Mouse (Mus musculus) stomach, embryonic 16.5 days (tissue): ENCODE data around the gene Plxna1. TPM values are rescaled to one million over a fixed set of nuclear protein-coding genes. Genes with fewer than 3 reads are reported as not detected.

ENCODE experiments used
- ATAC-seq: fragments of 200-750 bp; cut with Nextera tagmentation; 2 replicates; pipeline ENCODE4 v1.8.0; 2017; ENCODE audit warnings: moderate number of reproducible peaks, moderate TSS enrichment; ENCODE audit not compliant: insufficient read depth, low FRiP score
- H3K27ac ChIP-seq: fragments of 300-500 bp; sonication (generic); 2 replicates; pipeline ENCODE4 v1.5.1; 2014; ENCODE audit warnings: low read length
- H3K27me3 ChIP-seq: fragments of 300-500 bp; sonication (generic); 2 replicates; pipeline ENCODE4 v1.6.1; 2014; ENCODE audit warnings: low read length, control low read depth, mixed read lengths; ENCODE audit not compliant: control insufficient read depth, insufficient read depth
- H3K36me3 ChIP-seq: fragments of 300-500 bp; sonication (generic); 2 replicates; pipeline ENCODE4 v1.6.1; 2014; ENCODE audit warnings: low read length; ENCODE audit not compliant: control insufficient read depth, insufficient read depth
- H3K4me1 ChIP-seq: fragments of 300-500 bp; sonication (generic); 2 replicates; pipeline ENCODE4 v1.6.1; 2014; ENCODE audit warnings: low read length, control low read depth, mixed read lengths; ENCODE audit not compliant: control insufficient read depth, insufficient read depth
- H3K4me2 ChIP-seq: fragments of 300-500 bp; sonication (generic); 2 replicates; pipeline ENCODE4 v1.6.1; 2014; ENCODE audit warnings: low read depth, low read length, mixed read lengths
- H3K4me3 ChIP-seq: fragments of 300-500 bp; sonication (generic); replicated peaks from 2 replicates; pipeline ENCODE4 v1.5.1; 2014; ENCODE audit warnings: mild to moderate bottlenecking, low read length
- H3K9ac ChIP-seq: fragments of 300-500 bp; sonication (generic); 2 replicates; pipeline ENCODE4 v1.6.1; 2014; ENCODE audit warnings: low read length
- H3K9me3 ChIP-seq: fragments of 300-500 bp; sonication (generic); replicated peaks from 2 replicates; pipeline ENCODE4 v1.6.1; 2016; ENCODE audit warnings: low read length, control low read depth; ENCODE audit not compliant: control insufficient read depth
- WGBS: fragments of 180-500 bp; shearing (Covaris S2); extraction: QIAGEN DNeasy Blood & Tissue Kit; methylation state at CpG from one replicate; pipeline ENCODE4 v1.1.7; 2014; 5-methylcytosine and 5-hydroxymethylcytosine counted together
- polyA plus RNA-seq: library from polyadenylated mRNA; unstranded; fragments of >200 nt; fragmentation: Nextera tagmentation; extraction: Ambion mirVana; gene quantifications from 2 replicates; pipeline ENCODE4 v1.2.1, GENCODE M21; 2015

Gene Plxna1
- polyA plus RNA-seq, 1 experiment from 2014 or later = 9.3 TPM

- no peak overlapping the region for H3K9ac ChIP-seq
- H3K9me3 ChIP-seq = 0 out of 2 replicates have a peak, but pooled peaks cover 4% of the 10 kb centered on the region
- ATAC-seq = no peak
- H3K27me3 ChIP-seq = no peaks in the 10 kb centered on the region
- H3K4me2 ChIP-seq = no peak overlapping the region
- H3K27ac ChIP-seq = no peak overlapping the region
- peaks cover 4% of the 10 kb centered on the region; the same call in 1 of the 2 replicates for H3K4me1 ChIP-seq
- no peak overlapping the region for H3K4me3 ChIP-seq
- no peaks in the 10 kb centered on the region for H3K36me3 ChIP-seq
These were observed 77.3 kb downstream of the Plxna1 start for GRCm38 (mm10) chr6:89285116-89285515.

DNA sequence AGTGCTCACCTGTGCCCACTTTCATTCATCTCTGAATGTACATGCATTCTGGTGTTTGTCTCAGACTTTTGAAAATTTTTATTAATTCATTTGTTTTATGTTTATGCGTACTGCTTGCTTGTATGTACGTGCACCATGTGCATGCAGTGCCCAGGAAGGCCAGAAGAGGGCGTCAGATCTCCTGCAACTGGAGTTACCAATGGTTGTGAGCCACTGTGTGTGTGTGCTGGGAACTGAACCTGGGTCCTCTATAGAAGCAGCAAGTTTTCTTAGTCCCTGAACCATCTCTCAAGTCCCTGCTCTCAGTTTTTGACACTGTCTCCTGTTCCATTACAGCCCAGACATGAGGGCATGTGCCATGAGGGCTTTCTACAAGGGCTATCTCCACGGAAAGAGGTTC is 79.3 kb downstream of the Plxna1 start:
- Histone ChIP-seq H3K4me1 (peaks cover 4% of the 10 kb centered on the region; the same call in 1 of the 2 replicates), H3K27me3 (no peaks in the 10 kb centered on the region), H3K4me3 (no peak overlapping the region), H3K4me2 (no peak overlapping the region), H3K9me3 (0 out of 2 replicates have a peak, but pooled peaks cover 4% of the 10 kb centered on the region), H3K9ac (no peak overlapping the region), H3K36me3 (no peaks in the 10 kb centered on the region), H3K27ac (no peak overlapping the region)
- no peak for ATAC-seq
- WGBS = 90% methylated on average over 4 of the region's 4 CpGs

DNA sequence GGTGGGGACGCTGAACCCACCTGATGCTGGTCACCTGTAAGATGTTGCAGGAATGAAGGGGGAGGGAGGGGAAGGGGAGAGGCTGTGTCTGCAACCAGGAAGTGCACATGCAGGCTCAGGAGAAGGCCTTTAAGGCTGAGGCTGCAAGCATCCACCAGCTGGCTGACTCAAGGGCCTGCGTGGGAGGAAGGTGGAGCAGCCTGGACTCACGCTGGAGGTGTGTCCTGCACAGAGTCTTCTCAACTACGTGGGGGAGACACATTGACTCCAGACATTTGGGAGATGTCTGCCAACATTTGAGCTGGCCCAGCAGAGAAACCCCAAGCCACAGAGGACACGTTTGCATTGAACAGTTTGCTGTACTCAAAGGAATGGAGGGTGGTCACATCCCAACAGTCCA is 79.8 kb downstream of the Plxna1 start:
- no peak overlapping the region for H3K4me3 ChIP-seq
- 0 out of 2 replicates have a peak, but pooled peaks cover 4% of the 10 kb centered on the region for H3K9me3 ChIP-seq
- no peaks in the 10 kb centered on the region for H3K27me3 ChIP-seq
- no peaks in the 10 kb centered on the region for H3K36me3 ChIP-seq
- ATAC-seq = no peak
- H3K4me1 ChIP-seq = peaks cover 4% of the 10 kb centered on the region; the same call in 1 of the 2 replicates
- no peak overlapping the region for H3K9ac ChIP-seq
- 34% methylated on average over 5 of the region's 5 CpGs for WGBS
- no peak overlapping the region for H3K4me2 ChIP-seq
- H3K27ac ChIP-seq = no peak overlapping the region

- Histone ChIP-seq H3K9me3 (0 out of 2 replicates have a peak, but pooled peaks cover 4% of the 10 kb centered on the region), H3K27me3 (no peaks in the 10 kb centered on the region), H3K4me3 (no peak overlapping the region), H3K27ac (no peak overlapping the region), H3K4me2 (no peak overlapping the region), H3K4me1 (peaks cover 4% of the 10 kb centered on the region; the same call in 1 of the 2 replicates), H3K9ac (no peak overlapping the region), H3K36me3 (no peaks in the 10 kb centered on the region)
- WGBS = 22% methylated on average over 16 of the region's 16 CpGs
- ATAC-seq = no peak
These were observed 80.7 kb downstream of the Plxna1 start for GRCm38 (mm10) chr6:89281492-89282332.

- Histone ChIP-seq H3K36me3 (no peaks in the 10 kb centered on the region), H3K27ac (no peak overlapping the region), H3K4me1 (peaks cover 4% of the 10 kb centered on the region; the same call in 1 of the 2 replicates), H3K27me3 (no peaks in the 10 kb centered on the region), H3K4me3 (no peak overlapping the region), H3K4me2 (no peak overlapping the region), H3K9me3 (0 out of 2 replicates have a peak, but pooled peaks cover 4% of the 10 kb centered on the region), H3K9ac (no peak overlapping the region)
- no peak for ATAC-seq
- WGBS = 82% methylated on average over 4 of the region's 4 CpGs
These were observed 81.9 kb downstream of the Plxna1 start for GRCm38 (mm10) chr6:89280555-89280954.

DNA sequence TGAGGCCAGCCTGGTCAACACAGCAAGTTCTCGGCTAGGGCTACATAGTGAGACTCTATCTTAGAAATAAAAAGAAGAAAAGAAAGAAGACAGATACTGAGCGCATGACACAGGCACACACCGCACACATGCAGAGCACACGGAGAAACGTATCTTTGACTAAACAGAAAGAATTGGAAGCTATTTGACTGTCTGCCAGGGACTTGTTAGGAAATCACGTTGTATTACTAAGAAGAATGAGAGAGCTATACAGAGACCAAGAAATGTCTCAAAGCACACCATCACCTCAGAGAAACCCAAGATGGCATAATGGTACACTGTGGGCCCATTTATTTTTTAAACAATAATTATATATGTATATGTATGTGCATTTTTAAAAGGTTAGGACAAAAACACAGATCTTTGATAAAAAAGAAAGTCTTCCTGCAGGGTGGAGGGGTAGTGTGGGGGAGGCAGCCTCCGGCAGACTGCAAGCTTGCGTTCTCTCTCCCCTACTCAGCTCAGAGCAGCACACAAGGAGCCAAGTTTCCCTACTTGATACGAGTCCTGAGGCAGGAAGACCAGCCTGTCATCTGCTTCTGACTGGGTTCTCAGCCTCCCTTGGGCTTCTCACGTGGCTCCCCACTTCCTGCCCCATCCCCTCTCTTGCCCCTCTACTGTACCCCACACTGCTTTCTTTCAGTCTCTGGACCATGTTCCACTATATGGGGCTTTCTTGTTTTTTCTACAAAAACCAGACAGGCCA is 90.5 kb downstream of the Plxna1 start:
- Histone ChIP-seq H3K9me3 (no peaks in the 10 kb centered on the region), H3K9ac (no peak overlapping the region), H3K4me2 (no peak overlapping the region), H3K36me3 (no peaks in the 10 kb centered on the region), H3K4me1 (no peaks in the 10 kb centered on the region), H3K27me3 (no peaks in the 10 kb centered on the region), H3K4me3 (no peak overlapping the region), H3K27ac (no peak overlapping the region)
- 53% methylated on average over 10 of the region's 10 CpGs for WGBS
- no peak for ATAC-seq

- ATAC-seq = no peak
- H3K4me3 ChIP-seq = no peak overlapping the region
- 74% methylated on average over 5 of the region's 5 CpGs for WGBS
These were observed 95.2 kb downstream of the Plxna1 start for GRCm38 (mm10) chr6:89267181-89267580.

More at GRCm38 (mm10) chr6:89267181-89267580, 95.2 kb downstream of the Plxna1 start:
- Histone ChIP-seq H3K27me3 (no peaks in the 10 kb centered on the region), H3K9ac (no peak overlapping the region), H3K36me3 (no peaks in the 10 kb centered on the region), H3K4me1 (no peaks in the 10 kb centered on the region), H3K27ac (no peak overlapping the region), H3K9me3 (no peaks in the 10 kb centered on the region), H3K4me2 (no peak overlapping the region)
